Mouse (Mus musculus) small intestine, adult 2 months (tissue): Measurements from ENCODE around the gene Wwtr1. TPM values are rescaled to one million over a fixed set of nuclear protein-coding genes. Genes with fewer than 3 reads are reported as not detected.

ENCODE experiments used
- H3K27ac ChIP-seq: fragments of 200-500 bp; 2 replicates; pipeline ENCODE4 v1.5.1; 2012; ENCODE audit warnings: low read depth, low read length, control low read depth, inconsistent platforms; ENCODE audit not compliant: insufficient read depth
- H3K27me3 ChIP-seq: fragments of 200-500 bp; 2 replicates; pipeline ENCODE4 v1.6.1; 2012; ENCODE audit warnings: mild to moderate bottlenecking, moderate library complexity, low read length, inconsistent platforms; ENCODE audit not compliant: control insufficient read depth, insufficient read depth
- H3K36me3 ChIP-seq: fragments of 200-500 bp; 2 replicates; pipeline ENCODE4 v1.6.1; 2012; ENCODE audit warnings: mild to moderate bottlenecking, low read length, control low read depth, inconsistent platforms; ENCODE audit not compliant: control insufficient read depth, insufficient read depth
- H3K4me1 ChIP-seq: fragments of 200-500 bp; 2 replicates; pipeline ENCODE4 v1.6.1; 2012; ENCODE audit warnings: low read length, inconsistent platforms, mixed read lengths; ENCODE audit not compliant: control insufficient read depth, insufficient read depth, insufficient read length
- H3K4me3 ChIP-seq: fragments of 200-500 bp; 2 replicates; pipeline ENCODE4 v1.5.1; 2012; ENCODE audit warnings: low read depth, mild to moderate bottlenecking, control low read depth, inconsistent platforms, low read length, moderate library complexity
- CTCF ChIP-seq: fragments of 200-500 bp; IDR thresholded peaks from 2 replicates; pipeline ENCODE4 v1.5.1; 2012; ENCODE audit warnings: low read depth, mild to moderate bottlenecking, control low read depth, inconsistent platforms, low read length, moderate library complexity, mixed read lengths; ENCODE audit not compliant: insufficient replicate concordance, insufficient read length; ENCODE audit errors: extremely low read depth
- POLR2A ChIP-seq: fragments of 200-500 bp; IDR thresholded peaks from 2 replicates; pipeline ENCODE4 v1.6.1; 2012; ENCODE audit warnings: low read depth, mild to moderate bottlenecking, control low read depth, inconsistent platforms, low read length, moderate library complexity
- WGBS: fragments of 180-500 bp; shearing (Covaris S2); methylation state at CpG from one replicate; pipeline ENCODE4 v1.1.7; 2018; 5-methylcytosine and 5-hydroxymethylcytosine counted together
- polyA plus RNA-seq: library from polyadenylated mRNA; depleted of rRNA; stranded (reverse); fragments of >200 nt; gene quantifications from 2 replicates; pipeline ENCODE4 v1.2.3, GENCODE M21; 2012

Wwtr1 gene
- polyA plus RNA-seq, 1 experiment: 5.4 TPM

DNA sequence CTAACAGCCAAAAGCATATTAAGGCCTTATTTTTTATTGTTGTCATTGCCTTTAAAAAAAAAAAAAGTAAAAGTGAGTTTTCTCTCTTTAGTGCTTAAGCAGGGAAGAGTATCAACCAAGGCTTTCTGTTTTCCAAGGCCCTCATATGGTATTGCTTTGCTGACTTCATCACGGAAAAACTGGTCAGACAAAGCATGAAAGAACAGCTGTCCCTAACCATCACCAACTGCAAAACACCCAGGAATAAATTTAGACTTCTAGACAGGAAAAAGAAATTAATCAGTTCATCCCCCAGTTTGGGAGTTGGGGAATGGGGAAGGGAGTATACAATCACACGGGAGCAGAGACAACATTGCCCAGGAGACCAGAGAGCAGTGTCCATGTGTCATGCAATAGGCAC is 79.3 kb downstream of the Wwtr1 start:
- Histone ChIP-seq H3K36me3 (no peaks in the 10 kb centered on the region), H3K27me3 (no peaks in the 10 kb centered on the region)
- TF ChIP-seq CTCF: no peak
- TF ChIP-seq POLR2A: no peak

DNA sequence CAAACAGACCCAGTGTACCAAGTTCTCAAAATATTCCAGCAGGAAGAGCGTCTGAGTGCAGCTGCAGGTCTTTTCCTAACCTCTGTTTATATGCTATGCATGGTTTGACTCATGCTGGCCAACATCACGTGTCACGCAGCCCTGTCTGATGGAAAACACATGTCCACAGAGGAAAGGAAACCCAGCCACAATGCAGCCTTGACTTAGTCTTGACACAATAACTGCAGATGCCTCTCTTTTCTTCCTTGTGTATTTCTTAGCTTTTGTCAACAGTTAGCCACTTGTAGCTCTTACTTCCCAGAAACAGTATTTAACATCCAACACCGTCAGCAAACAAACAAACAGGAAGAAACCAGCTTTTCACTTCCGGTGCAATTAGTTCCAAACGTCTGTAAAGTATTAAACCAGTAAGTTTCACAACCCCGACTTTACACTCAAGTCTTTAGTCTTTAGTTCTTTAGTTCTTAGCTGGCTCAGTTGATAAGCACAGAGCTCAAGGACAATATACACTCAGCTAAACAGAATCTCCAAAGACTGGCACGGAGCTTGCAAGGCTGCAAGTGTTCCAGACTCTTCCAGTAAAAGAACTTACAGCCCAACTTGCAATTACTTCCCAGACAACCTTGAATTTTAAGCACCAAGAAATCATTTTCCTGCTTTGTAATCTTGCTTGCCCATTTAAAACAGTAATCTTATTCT is 88.1 kb downstream of the Wwtr1 start:
- H3K4me1 ChIP-seq: no peaks in the 10 kb centered on the region

More for the DNA sequence above, 79.3 kb downstream of the Wwtr1 start:
- no peaks in the 10 kb centered on the region for H3K4me1 ChIP-seq
- no peak overlapping the region for H3K4me3 ChIP-seq
- 70% methylated on average over 2 of the region's 2 CpGs for WGBS
- H3K27ac ChIP-seq: no peak overlapping the region

GRCm38 (mm10) chr3:57486068-57486467 is 89.6 kb downstream of the Wwtr1 start:
- WGBS: 85% methylated on average over 4 of the region's 4 CpGs
- no peak overlapping the region for H3K27ac ChIP-seq
- no peak for TF ChIP-seq CTCF
- TF ChIP-seq POLR2A: no peak
- no peak overlapping the region for H3K4me3 ChIP-seq
- no peaks in the 10 kb centered on the region for H3K27me3 ChIP-seq
- H3K4me1 ChIP-seq: no peaks in the 10 kb centered on the region
- no peaks in the 10 kb centered on the region for H3K36me3 ChIP-seq

More for the DNA sequence above, 88.1 kb downstream of the Wwtr1 start:
- Histone ChIP-seq H3K4me3 (no peak overlapping the region), H3K27ac (no peak overlapping the region; the same call in 1 of the 2 replicates), H3K36me3 (no peaks in the 10 kb centered on the region), H3K27me3 (no peaks in the 10 kb centered on the region)
- 49% methylated on average over 8 of the region's 8 CpGs for WGBS
- TF ChIP-seq POLR2A (no peak), CTCF (no peak)

GRCm38 (mm10) chr3:57481981-57482380 is 93.7 kb downstream of the Wwtr1 start:
- Histone ChIP-seq H3K27me3 (no peaks in the 10 kb centered on the region), H3K4me1 (no peaks in the 10 kb centered on the region), H3K36me3 (no peaks in the 10 kb centered on the region), H3K27ac (no peak overlapping the region), H3K4me3 (no peak overlapping the region)
- 72% methylated on average over 5 of the region's 5 CpGs for WGBS
- TF ChIP-seq CTCF (no peak), POLR2A (no peak)

DNA sequence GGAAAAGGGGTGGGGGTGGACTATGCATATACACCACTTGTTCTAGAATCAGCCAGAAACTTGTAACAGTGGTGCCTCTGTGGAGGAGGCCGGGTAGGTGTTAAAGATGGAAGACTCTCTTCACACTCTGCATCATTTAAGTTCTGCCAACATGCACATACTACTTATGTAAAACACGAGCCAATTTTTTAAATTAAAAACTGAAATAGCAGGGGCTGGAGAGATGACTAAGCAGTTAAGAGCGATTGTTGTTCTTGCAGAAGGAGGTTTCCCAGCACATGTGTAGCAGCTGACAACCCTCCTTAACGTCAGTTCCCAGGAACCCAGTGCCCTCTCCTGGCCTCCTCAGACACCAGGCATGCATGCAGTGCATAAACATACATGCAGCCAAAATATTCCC is 95.1 kb downstream of the Wwtr1 start:
- no peaks in the 10 kb centered on the region for H3K36me3 ChIP-seq
- H3K4me3 ChIP-seq: no peak overlapping the region
- no peak overlapping the region for H3K27ac ChIP-seq
- H3K4me1 ChIP-seq: no peaks in the 10 kb centered on the region
- no peak for TF ChIP-seq CTCF
- no peak for TF ChIP-seq POLR2A
- H3K27me3 ChIP-seq: no peaks in the 10 kb centered on the region
- 72% methylated on average over 4 of the region's 4 CpGs for WGBS

- Histone ChIP-seq H3K27ac (no peak overlapping the region), H3K27me3 (no peaks in the 10 kb centered on the region), H3K36me3 (no peaks in the 10 kb centered on the region), H3K4me1 (peaks cover 6% of the 10 kb centered on the region; the same call in 1 of the 2 replicates), H3K4me3 (no peak overlapping the region)
- 64% methylated on average over 8 of the region's 8 CpGs for WGBS
- TF ChIP-seq CTCF (no peak), POLR2A (no peak)
These were observed 101.3 kb downstream of the Wwtr1 start for GRCm38 (mm10) chr3:57474421-57474820.

DNA sequence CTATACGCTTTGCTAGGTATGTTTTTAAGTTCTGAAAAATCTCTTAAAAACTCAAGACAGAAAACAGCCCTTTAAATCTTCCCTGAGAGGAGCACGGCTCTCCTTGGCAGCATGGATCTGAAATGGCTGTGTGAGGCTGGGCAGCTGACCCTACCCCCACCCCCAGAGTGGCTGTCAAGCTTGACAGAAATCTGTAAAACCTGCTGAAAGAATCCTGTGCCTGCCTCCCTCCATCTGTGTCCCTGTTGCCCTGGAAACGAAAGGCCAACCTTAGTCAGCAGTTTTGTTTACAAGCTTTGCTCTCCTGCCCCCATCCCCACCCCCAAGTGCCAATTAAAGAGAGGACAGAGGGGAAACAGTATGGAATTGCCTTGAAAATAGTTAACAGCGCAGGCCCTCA is 103.3 kb downstream of the Wwtr1 start:
- 71% methylated on average over 4 of the region's 4 CpGs for WGBS
- H3K27ac ChIP-seq: no peak overlapping the region
- no peak overlapping the region for H3K4me3 ChIP-seq
- H3K36me3 ChIP-seq: no peaks in the 10 kb centered on the region
- H3K4me1 ChIP-seq: peaks cover 6% of the 10 kb centered on the region; the same call in 1 of the 2 replicates
- TF ChIP-seq POLR2A (no peak), CTCF (no peak)
- no peaks in the 10 kb centered on the region for H3K27me3 ChIP-seq
